Mouse (Mus musculus): Measurements from ENCODE around the gene Pcna.
"Not testable (repeated sequence)": the region's sequence is repeated elsewhere in the genome, so short reads cannot be mapped to it uniquely, and the experiment has no call there.

The Pcna gene

DNA sequence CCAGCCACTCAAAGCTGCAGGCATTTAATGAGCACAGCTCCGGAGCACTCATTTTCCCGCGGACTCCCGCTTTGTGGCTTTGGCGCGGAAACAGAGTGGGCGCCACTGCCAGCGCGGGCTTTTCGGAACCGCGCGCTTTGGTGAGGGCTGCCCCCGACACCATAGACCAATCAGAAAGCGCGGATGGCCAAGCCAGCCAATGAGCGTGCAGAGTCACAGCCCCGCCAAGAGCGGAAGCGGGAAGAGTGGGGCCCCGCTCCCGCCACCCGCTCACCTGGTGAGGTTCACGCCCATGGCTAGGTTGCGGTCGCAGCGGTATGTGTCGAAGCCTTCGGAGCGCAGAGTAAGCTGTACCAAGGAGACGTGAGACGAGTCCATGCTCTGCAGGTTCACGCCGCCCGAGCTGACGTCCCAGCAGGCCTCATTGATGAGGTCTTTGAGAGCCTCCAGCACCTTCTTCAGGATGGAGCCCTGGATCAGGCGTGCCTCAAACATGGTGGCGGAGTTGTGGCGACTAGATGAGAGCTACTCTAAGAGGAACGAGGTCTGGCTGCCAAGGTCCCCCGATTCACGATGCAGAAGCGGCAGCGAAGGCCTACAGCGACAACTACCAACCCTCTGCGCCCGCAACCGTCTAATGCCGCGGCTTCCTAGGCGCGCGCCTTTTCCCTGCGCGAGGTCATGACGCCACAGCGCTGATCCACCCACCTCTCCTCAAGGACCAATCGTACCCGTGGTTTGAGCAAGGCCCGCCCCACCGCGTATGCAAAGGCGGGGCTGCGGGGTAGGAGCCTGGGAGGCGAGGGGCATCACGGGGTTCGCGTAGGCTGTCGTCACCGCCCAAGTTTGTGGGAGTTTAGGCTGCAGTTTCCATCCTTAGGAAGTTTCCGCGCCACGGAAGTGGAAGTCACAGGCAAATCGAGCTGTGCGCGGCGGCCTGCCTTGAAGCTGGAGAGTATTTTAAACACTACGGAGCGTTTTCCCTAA is at the start of gene Pcna:
TSS of gene Pcna (minus strand) at position 773 of the 987 bp plus-strand sequence.
- peak; percentile 94 to 97 for DNase-seq (ENCODE audit: low spot score in 2 of 2)

DNA sequence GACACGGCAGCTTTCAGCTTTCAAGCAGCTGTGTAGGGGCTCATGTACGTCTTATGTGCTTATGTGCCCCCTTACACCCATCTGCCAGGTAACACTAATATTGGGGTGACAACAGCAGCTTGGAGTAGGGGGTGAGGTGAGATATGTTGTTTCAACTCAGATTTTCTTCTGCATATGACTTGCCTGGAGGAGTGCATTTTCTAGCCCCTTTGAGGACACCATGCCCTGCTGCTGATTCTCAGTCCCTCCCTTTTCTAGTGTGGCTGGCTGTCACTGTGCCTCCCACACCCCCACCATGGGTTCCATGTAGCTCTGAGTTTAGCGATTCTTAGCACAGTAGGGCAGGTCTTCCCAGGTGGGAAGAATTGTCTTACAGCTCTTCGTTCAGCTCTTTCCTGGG is 48.3 kb upstream of the Pcna start:
- no peak for DNase-seq (ENCODE audit: low spot score in 2 of 2)

DNA sequence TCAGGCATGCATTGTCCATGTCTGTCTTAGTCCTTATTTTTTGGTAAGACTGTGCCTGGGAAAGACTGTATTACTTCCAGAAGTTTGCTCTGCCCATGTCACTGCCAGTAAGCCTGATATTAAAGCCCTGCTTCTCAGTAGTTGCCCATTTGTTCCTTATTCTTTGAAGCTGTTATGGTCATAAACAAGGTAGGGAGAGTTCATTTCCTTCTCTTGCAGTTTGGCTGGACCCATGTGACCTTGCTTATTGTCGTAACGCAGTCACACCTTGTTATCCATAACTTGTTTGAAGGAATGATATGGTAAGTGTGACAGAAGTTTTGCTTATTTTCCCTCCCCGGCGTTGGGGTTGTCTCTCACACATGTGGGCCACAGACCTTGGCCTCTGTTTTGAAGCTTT is 45.1 kb upstream of the Pcna start:
- DNase-seq (ENCODE audit: low spot score in 2 of 2) = no peak

DNA sequence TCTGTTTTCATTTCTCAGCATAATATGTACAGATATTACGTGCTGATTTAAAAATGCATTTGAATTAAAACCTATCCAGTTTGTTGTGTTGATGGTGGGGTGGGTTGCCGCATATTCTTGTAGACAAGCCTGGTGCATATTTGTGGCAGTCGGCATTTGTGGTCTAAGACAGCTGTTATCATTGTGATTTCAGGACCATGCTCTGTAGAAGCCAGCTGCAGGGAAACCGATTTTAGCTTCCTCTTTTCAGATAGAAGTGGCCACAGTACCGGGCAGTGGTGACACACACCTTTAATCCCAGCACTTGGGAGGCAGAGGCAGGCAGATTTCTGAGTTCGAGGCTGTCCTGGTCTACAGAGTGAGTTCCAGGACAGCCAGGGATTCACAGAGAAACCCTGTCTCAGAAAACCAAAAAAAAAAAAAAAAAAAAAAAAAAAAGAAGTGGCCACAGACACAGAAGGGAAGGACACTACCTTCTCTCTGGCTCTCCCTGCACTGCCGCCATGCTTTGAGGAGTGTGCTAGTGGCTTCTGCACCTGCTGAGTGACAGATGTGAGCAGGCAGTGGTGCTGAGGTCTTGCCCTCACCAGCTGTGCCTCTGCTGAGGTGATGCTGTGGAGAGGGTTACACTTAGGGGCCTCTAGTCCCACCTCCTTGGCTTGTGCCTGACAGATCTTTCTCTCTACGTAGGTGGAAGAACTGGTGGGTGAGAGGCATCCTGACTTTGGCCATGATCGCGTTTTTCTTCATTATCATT is 40.8 kb upstream of the Pcna start:
- no peak for DNase-seq (ENCODE audit: low spot score in 2 of 2)

DNA sequence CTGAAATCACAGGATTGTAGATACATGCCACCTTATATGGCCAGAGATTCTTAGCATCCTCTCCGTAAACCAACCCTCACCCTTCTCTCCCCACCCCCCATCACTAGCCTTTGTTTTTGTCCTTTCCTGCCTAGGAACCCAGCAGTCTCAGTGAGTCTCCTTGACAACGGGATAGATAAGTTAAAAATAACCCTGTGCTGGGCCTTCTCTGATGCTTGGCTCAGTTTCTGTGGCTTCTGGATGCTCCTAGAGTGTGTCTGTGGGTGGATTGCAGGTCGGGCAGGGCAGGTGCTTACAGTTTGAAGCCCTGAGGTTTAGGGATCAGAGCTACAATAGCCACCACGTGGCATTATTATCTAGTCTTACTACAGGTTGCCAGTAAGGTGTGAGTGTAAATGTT is 39.0 kb upstream of the Pcna start:
- peak; percentile 56 to 64 for DNase-seq (ENCODE audit: low spot score in 2 of 2)

DNA sequence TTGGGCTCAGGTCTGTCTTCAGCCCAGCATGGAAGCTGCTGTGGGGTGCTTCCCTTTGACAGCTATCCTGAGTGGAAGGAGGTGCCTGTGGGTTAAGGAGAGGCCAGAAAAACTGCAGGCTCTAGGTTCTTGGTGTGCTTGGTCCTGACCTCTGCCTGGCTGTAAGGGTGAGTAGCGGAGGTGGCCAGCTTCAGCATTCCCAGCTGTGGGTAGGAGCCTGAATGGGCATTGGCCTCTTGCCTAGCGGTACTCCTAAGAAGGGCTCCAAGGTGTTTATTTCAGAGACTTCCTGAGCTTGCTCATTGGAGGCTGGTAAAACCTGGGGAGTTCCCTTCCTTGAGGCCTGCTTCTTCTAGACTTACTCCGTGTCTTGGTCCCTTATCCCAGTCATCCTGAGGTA is 38.2 kb upstream of the Pcna start:
- no peak for DNase-seq (ENCODE audit: low spot score in 2 of 2)

DNA sequence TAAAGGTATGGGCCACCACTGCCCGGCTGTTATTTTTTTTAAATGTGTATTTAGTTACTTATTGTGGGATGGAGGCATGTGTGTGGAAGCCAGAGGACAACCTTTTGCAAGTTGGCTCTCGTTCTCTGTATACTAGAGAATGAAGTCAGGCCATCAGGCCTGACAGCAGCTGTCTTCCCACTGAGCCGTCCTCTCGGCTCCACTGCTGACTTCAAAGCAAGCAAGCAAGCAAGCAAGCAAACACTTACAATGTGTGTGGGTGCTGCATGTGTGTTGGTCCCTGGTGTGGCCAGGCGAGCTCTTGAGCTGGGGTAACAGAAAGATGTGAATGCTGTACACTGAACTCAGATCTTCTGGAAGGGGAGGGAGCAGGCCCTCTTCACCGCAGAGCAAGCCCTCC is 37.7 kb upstream of the Pcna start:
- DNase-seq (ENCODE audit: low spot score in 2 of 2) = no peak

DNA sequence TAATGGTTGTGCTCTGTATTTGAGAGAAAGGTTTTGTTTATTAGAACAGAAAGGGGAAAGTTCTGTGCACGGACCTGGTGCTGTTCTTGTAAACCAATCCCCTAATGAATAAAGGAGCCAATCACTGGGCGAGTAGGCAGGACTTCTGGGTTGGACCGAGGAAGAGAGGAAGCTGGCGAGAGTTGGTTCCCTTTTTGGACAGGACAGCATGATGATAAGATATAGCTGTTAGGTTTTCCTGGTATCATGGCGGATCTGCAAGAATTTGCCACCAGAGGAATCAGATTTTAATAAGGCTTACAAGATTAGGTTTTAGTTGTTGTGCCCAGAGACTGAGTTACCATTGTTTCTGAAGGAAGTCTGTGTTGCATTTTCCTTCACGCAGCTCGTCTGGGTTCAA is 36.1 kb upstream of the Pcna start:
- not testable (repeated sequence) for DNase-seq (ENCODE audit: low spot score in 2 of 2)

DNA sequence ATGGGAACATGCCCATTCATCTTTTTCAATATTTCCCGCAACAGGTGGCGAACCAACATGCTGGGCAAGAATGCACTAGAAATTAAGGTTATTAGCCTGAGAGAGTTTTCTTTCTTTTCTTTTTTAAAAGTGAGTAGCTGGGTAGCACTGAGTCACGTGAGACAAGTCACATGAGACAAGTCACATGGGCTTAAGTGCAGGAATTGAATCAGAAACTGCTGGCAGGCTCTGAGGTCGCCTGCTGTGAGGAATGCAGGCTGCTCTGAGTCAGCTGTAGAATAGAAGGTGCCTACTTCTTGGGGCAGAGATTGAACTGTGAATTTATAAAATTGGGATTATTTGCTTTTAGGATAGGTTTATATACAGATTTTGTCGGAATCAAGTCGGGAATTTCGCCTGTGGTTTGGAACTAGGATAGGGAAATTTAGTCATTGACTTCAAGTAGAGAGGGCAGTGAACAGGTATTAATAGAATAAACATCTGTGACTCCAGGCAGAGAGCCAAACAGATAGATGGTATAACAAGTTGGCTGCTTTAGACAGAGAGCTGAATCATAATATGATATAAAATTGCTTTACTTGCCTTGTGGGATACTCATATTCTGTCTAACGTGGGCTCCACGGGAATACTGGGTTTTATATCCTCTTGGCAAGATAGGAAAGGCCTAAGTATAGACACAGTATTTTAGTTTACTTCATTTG is 33.4 kb upstream of the Pcna start:
- no peak for DNase-seq (ENCODE audit: low spot score in 2 of 2)

DNA sequence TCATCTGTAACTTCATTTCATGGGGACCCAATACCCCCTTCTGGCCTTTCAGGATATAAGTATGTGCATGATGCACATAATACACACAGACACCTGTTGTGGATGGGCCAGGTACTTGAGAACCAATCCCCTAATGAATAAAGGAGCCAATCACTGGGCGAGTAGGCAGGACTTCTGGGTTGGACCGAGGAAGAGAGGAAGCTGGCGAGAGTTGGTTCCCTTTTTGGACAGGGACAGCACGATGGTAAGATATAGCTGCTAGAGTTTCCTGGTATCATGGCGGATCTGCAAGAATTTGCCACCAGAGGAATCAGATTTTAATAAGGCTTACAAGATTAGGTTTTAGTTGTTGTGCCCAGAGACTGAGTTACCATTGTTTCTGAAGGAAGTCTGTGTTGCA is 32.6 kb upstream of the Pcna start:
- not testable (repeated sequence) for DNase-seq (ENCODE audit: low spot score in 2 of 2)

DNA sequence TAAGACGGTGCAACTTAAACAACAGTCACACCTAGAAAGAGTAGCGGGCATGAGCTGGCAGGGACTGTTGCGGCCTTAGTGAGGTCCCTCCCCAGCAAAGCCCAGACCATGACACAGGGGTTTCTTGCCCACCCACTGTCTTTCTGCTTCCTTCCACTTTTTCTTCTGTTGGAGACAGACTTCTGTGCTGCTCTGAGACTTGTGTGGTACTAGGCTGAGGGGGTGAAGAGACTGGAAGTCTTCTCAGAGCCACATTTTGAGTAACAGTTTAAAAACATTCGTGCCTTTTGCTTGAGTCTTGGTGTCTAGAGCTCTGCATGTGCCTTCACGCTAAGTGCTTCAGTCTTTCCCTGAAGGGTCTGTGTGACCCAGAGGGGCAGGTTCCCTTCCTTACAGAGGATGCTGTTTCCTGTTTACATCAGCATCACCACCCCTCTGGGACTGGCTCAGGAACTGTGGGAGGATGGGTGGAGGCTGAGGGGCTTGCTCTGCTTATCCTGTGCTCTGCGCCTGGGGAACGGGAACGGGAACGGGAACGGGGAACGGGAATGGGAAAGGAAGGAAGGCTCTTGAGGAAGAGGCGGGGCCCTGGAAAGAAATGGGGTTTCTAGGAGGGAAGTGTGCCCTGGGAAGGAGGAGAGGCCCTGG is 31.5 kb upstream of the Pcna start:
- no peak for DNase-seq (ENCODE audit: low spot score in 2 of 2)

DNA sequence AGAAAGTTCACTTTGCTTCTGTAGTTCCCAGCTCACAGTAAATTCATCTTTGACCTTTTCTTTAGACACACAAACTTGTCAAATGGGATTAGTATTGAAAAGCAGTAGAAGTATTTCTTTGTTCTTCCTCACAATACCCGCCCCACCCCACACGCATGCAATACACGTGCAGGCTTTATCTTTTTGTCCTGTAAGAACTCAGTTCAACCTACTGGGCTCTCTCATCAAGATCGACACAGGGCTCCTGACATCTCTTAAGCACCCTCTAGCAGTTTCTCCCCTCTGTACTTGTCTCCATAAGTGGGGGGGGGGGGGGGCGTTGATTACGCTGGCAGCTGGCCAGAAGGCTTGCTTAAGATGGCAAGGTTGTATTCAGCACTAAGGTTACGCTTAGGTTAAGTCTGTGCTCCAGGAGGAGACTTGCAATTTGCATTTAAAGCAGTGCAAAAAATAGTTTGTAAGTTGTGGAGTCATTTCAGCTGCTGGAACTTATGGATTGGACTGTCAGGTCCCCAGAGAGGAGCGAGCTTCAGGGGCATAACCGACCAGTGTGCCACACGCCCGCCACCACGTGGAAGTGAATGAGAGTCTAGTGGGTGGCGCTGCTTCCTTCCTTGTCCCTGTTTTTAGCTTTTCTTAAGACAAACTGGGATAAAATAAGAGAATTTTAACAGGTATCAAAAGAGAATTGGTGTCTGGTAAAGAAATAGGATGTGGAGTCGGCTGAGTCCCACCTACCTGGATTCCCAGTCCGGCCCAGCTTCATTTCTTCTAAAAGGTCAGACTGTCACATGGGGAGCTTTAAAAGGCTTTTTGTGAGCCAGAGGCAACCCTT is 30.3 kb upstream of the Pcna start:
- no peak for DNase-seq (ENCODE audit: low spot score in 2 of 2)

DNA sequence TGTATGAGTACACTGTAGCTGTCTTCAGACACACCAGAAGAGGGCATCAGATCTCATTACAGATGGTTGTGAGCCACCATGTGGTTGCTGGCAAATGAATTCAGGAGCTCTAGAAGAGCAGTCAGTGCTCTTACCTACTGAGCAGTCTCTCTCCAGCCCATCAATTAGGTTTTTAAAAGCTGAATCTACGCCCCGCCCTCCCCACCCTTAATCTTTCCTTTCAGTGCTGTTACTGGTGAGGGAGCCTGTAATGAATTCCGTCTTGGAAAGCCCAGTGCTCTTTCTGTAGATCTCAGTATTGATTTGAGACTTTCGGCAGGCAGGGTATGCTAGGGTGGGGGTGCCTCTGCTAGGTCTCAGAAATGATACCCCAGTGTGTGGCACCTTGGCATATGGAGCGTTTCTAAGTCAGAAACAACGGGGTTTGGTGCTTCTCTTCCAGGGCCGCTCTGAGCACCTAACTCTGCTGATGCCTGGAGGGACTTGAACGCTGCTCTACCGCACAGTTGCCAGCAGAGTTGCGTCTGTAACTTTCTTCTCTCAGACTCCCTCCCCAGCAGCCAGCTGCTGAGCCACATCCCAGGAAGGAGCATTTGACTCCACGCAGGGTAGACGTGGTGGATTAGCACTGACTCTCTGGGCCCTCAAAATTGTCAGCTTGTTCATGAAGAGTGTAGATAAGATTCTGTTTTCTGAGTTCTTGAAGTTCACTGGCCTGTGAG is 29.5 kb upstream of the Pcna start:
- no peak for DNase-seq (ENCODE audit: low spot score in 2 of 2)

DNA sequence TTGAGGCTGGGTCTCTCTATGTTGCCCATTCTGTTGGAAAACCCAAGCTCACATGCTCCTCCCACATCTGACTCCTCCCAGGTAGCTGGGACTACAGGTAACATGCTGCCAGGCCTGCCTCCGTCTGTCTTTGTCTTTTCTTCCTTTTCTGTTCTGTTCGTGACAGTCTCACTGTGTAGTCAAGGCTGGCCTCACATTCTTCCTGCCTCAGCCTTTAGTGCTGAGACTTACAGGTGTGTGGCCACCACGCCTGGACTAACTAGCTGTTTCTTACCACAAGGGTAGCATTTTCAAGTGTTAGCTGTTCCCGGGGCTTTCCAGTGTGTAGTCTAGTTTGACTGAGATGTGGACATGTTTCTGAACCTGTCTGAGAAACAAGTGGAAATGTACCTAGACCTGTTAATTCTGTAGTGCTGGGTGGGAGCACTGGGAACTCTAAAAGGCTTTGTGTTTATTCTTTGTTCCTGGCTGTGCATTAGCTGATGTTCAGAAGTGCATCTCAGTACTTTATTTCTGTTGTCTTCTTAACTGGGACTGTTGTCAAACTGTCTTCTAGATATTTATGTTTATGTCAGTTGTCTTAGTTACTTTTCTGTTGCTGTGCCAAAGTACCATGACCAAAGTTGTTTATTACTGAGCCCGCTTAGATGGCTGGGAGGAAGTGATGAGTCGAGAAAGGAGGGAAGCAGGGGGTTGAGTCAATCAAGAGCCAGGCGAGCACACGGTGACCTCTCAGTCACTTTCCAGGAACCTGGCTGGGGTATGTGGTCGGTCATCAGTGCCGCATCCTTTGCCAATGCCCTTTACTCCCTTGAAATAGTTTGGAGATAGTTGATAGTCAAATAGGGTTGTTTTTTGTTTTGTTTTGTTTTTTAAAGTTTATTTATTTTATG is 28.7 kb upstream of the Pcna start:
- DNase-seq (ENCODE audit: low spot score in 2 of 2) = no peak

DNA sequence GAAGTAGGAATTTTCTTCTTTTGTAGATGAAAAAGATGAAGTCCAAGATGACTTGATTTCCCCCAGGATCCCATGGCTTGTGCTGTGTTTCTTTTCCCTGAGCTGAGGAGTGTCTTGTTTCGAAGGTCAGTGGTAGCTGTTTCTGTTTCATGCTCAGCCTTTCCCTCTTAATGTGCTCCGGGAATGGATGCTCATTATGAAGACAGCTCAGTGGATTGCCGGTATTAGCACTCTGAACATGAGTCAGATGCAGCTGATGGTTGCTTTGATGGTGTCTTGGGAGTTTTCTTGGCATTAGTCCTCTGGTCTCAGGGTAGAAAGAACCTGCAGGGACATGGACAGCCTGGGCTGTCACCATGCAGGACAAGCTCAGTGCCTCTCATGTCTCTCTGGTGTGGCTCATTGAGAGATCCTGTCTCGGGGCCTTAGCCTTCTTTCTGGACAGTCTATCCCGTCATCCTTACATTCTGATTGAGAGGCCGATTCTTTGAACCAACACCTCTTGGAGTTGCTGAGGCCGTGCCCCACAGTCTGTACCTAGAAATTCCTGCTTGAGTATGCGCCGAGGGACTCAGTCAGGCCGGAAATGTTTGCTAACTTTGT is 27.5 kb upstream of the Pcna start:
- DNase-seq (ENCODE audit: low spot score in 2 of 2) = no peak

DNA sequence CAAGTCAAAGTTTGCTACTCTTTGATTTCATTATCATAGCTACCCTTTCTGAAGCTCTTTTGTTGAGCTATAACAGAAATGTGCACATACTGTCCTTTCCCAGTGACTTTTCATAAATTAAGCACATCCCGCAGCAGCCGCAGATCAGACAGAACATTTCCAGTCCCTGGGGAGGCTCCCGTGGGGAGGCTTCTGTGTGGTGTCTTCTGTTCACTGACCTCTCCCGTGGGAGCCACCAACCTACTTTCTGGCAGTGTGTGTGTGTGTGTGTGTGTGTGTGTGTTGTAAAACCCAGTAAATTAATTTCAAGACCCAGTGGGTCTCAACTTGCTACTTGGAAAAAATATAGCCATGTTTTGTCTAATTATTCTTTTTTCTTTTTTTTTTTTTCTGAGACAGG is 26.9 kb upstream of the Pcna start:
- DNase-seq (ENCODE audit: low spot score in 2 of 2) = no peak

DNA sequence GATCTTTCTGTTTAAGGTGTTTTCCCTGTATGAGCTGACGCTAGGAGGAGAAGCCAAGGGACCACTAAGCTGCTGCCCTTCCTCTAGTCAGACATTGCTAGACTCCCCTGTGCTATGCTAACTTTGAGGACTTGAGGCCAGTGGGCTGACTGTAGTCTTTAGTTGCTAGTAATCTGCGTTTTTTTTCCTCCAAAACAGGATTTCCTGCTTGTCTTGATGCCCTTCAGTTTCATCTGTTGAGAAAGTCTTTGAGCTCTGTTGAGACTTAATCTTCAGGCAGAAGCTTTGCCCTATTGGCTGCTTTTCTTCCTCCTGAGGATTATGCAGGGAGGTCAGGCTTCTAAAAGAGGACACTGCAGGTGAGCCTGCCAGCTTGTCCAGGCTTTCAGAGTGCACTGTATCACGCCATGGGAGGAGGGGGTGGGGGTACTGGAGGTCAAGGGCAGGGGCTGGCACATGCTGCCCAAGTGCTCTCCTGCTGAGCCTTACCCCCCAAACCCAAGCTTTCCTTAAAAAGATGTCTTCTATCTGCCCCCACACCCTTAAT is 26.3 kb upstream of the Pcna start:
- no peak for DNase-seq (ENCODE audit: low spot score in 2 of 2)

DNA sequence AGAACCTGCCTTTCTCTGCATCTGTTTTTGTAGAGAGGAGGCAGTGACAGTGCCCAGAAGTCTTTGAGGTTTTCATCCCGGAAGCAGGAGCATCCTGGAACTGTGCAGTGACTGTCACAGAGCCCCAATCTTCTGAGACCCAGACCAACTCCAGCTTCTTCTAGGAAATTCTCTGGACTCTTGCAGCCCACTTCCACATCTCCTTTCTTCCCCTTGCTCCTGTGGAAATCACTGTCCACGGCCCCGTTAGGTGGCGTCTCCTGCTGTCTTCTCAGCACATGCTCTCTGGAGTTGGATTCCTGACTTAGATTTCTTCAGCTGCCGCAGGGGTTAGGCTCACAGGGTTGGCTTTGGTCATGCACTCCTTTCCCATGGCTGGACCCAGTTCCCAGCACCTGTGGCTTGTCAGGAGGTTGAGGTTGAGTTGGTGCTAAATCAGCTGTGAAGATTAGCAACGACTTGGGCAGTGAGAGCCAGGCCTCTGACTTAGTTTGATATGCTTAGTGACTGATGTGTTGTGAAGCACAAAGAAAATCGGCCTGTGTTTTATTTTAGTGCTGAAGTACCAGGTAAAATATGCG is 25.2 kb upstream of the Pcna start:
- no peak for DNase-seq (ENCODE audit: low spot score in 2 of 2)
